8 mouse cellular contexts compared by ENCODE assay signal in the genomic region with DNA sequence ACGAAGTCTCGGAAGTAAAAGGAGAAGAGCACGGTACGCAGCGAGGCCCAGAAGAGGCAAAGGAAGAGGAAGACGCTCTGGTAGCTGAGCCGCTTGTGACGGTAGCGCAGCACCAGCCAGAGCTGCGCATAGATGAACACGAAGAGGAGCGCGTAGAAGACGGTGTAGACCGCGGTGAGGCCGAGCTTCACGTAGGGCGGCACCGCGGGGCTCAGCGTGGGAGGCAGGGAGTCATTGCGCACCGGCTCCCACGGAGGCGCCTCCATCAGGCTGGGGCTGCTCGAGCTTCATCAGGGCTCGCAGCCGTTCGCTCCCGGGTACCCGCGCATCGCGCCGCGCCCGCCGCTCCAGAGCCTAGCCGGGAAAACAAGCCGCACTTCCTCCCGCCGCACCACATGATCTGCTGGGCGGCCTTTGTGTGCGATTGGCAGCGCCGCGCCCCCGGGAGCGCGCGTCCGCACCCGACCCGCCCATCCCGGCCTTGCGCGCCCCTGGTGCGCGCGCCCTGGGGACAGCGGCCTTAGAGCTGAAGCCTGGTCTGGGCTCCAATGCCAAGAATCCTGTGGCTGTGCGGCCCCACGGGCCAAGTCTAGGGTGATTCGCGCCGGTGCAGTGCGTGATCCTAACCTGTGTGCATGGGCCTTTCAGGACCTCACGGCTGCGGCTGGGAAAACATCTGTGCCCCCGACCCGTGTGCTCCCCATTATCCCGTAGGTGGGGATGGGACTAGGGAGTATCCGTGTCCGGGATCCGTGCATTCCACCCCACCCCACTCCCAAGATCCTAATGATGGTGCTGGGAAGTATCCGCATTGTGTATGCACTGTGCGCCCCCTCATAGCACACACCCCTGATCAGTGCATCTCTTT. TPM values are rescaled to one million over a fixed set of nuclear protein-coding genes. Genes with fewer than 3 reads are reported as not detected.
DNase-seq lines count a peak whose midpoint lies in the region; ATAC-seq and TF ChIP-seq lines count a peak whose summit lies in the region.
"Not testable (repeated sequence)": the region's sequence is repeated elsewhere in the genome, so short reads cannot be mapped to it uniquely, and the experiment has no call there.

A gene (minus strand): TSS at position 787 of the 868 bp plus-strand sequence.

- H3K36me3 ChIP-seq in CH12.LX (replicated peaks in 1 of 2; ENCODE audit: control insufficient read depth in 1 of 2, insufficient read depth in 1 of 2, low read length in 1 of 2); forebrain, embryonic 15.5 days; heart, embryonic 16.5 days (ENCODE audit: control insufficient read depth, insufficient read depth); kidney, postnatal 0 days (ENCODE audit: insufficient read depth, low read length); limb, embryonic 14.5 days (ENCODE audit: control insufficient read depth, insufficient read depth, low read length); midbrain, embryonic 12.5 days; small intestine, adult 2 months (ENCODE audit: control insufficient read depth, insufficient read depth, low read length): not testable (repeated sequence)

- dilution Hi-C loops in CH12.LX (cut with MboI; ENCODE audit: extremely low pct_ligation_motif_present, extremely low pct_unique_long_range_greater_than_20kb, low sequenced_read_pairs) = not testable (repeated sequence)

- TF ChIP-seq EP300 in CH12.LX (IDR thresholded peaks at IDR 0.05; ENCODE audit: low read length) = not testable (repeated sequence)

- in situ Hi-C loops in CH12.LX (cut with MboI; ENCODE audit: low pct_ligation_motif_present, low pct_unique_long_range_greater_than_20kb, low sequenced_read_pairs) = not testable (repeated sequence)

- TF ChIP-seq CTCF in CH12.LX (conservative IDR thresholded peaks at IDR 0.05 in 1 of 2, IDR thresholded peaks at IDR 0.05 in 1 of 2; ENCODE audit: low read depth in 2 of 2, low read length in 2 of 2); kidney, postnatal 0 days (IDR thresholded peaks at IDR 0.05; ENCODE audit: low read depth); small intestine, adult 2 months (IDR thresholded peaks at IDR 0.05; ENCODE audit: extremely low read depth, insufficient read length, insufficient replicate concordance, low read depth, low read length): not testable (repeated sequence)

- not testable (repeated sequence) for H3K9ac ChIP-seq in CH12.LX (ENCODE audit: insufficient read depth, low read depth); kidney, postnatal 0 days (ENCODE audit: low read depth, low read length); limb, embryonic 14.5 days (ENCODE audit: low read depth, low read length, severe bottlenecking)
- peak within 1 kb of the TSS; percentile 54 for H3K9ac ChIP-seq in forebrain, embryonic 15.5 days (replicated peaks)
- peak within 1 kb of the TSS; percentile 38; the same call in 1 of the 2 replicates for H3K9ac ChIP-seq in heart, embryonic 16.5 days (ENCODE audit: low read length)
- peak within 1 kb of the TSS; percentile 53; the same call in 1 of the 2 replicates for H3K9ac ChIP-seq in midbrain, embryonic 12.5 days (replicated peaks)

- not testable (repeated sequence) for H3K9me3 ChIP-seq in CH12.LX (replicated peaks; ENCODE audit: low read length); forebrain, embryonic 15.5 days; heart, embryonic 16.5 days (replicated peaks; ENCODE audit: control insufficient read depth, low read length); kidney, postnatal 0 days (replicated peaks; ENCODE audit: low read length); limb, embryonic 14.5 days (ENCODE audit: control insufficient read depth, low read length); midbrain, embryonic 12.5 days

- H3K79me2 ChIP-seq in CH12.LX (replicated peaks; ENCODE audit: control insufficient read depth, extremely low read depth, insufficient read depth, poor library complexity, severe bottlenecking) = not testable (repeated sequence)

- H3K4me3 ChIP-seq in CH12.LX (replicated peaks in 1 of 3; ENCODE audit: low read depth in 2 of 3, low read length in 2 of 3, poor library complexity in 1 of 3) = peak within 1 kb of the TSS; percentile 23 to 82 (median 46)
- H3K4me3 ChIP-seq in forebrain, embryonic 15.5 days = peak within 1 kb of the TSS; percentile 47
- H3K4me3 ChIP-seq in heart, embryonic 16.5 days (ENCODE audit: low read length) = peak within 1 kb of the TSS; percentile 49
- H3K4me3 ChIP-seq in kidney, postnatal 0 days (replicated peaks; ENCODE audit: low read depth, low read length) = peak within 1 kb of the TSS; percentile 30; the same call in 1 of the 2 replicates
- H3K4me3 ChIP-seq in limb, embryonic 14.5 days (replicated peaks; ENCODE audit: low read length) = peak within 1 kb of the TSS; percentile 34
- H3K4me3 ChIP-seq in midbrain, embryonic 12.5 days = peak within 1 kb of the TSS; percentile 46
- H3K4me3 ChIP-seq in small intestine, adult 2 months (ENCODE audit: low read depth, low read length) = peak within 1 kb of the TSS; percentile 64

- not testable (repeated sequence) for TF ChIP-seq RAD21 in CH12.LX (IDR thresholded peaks at IDR 0.05; ENCODE audit: low read depth, low read length)

- under 1% methylated on average over 63 of the region's 78 CpGs for WGBS in forebrain, embryonic 15.5 days
- WGBS in heart, embryonic 16.5 days = 0% methylated on average over 50 of the region's 78 CpGs
- WGBS in kidney, postnatal 0 days = under 1% methylated on average over 44 of the region's 78 CpGs
- 0% methylated on average over 18 of the region's 78 CpGs for WGBS in limb, embryonic 14.5 days
- WGBS in midbrain, embryonic 12.5 days = under 1% methylated on average over 48 of the region's 78 CpGs
- 2% methylated on average over 53 of the region's 78 CpGs for WGBS in small intestine, adult 2 months

- H3K4me2 ChIP-seq in CH12.LX (ENCODE audit: insufficient read depth, low read depth, poor library complexity, severe bottlenecking) = peak within 1 kb of the TSS; percentile 57; the same call in 1 of the 2 replicates
- H3K4me2 ChIP-seq in forebrain, embryonic 15.5 days (replicated peaks) = peak within 1 kb of the TSS; percentile 47
- H3K4me2 ChIP-seq in heart, embryonic 16.5 days (ENCODE audit: low read depth, low read length) = peak within 1 kb of the TSS; percentile 67
- peak within 1 kb of the TSS; percentile 54 for H3K4me2 ChIP-seq in kidney, postnatal 0 days (ENCODE audit: low read length)
- H3K4me2 ChIP-seq in limb, embryonic 14.5 days (replicated peaks; ENCODE audit: low read depth, low read length, severe bottlenecking) = peak within 1 kb of the TSS; percentile 46
- H3K4me2 ChIP-seq in midbrain, embryonic 12.5 days (replicated peaks) = peak within 1 kb of the TSS; percentile 47

- peak; percentile 92 for ATAC-seq in forebrain, embryonic 15.5 days (replicated peaks)
- ATAC-seq in heart, embryonic 16.5 days (replicated peaks; ENCODE audit: extremely low read depth, insufficient read depth, low FRiP score) = peak; percentile 88
- ATAC-seq in kidney, postnatal 0 days (replicated peaks; ENCODE audit: low FRiP score, low read depth) = peak; percentile 85
- ATAC-seq in limb, embryonic 14.5 days (ENCODE audit: low FRiP score, low read depth) = peak; percentile 86
- ATAC-seq in midbrain, embryonic 12.5 days (ENCODE audit: low FRiP score, low read depth) = peak; percentile 90

- TF ChIP-seq POLR2A in CH12.LX (IDR thresholded peaks at IDR 0.05; ENCODE audit: low read depth, low read length); limb, embryonic 14.5 days (IDR thresholded peaks at IDR 0.05; ENCODE audit: borderline replicate concordance, extremely low read depth, insufficient read depth, insufficient read length); small intestine, adult 2 months (IDR thresholded peaks at IDR 0.05; ENCODE audit: low read depth, low read length): not testable (repeated sequence)

- not testable (repeated sequence) for DNase-seq in CH12.LX (ENCODE audit: extremely low read depth)
- peak; percentile 33 for DNase-seq in cerebellum, adult 11 months
- peak; percentile 36 for DNase-seq in kidney, postnatal 0 days (ENCODE audit: low spot score)
- DNase-seq in limb, embryonic 14.5 days (ENCODE audit: low spot score) = peak; percentile 3

- H3K27ac ChIP-seq in CH12.LX (ENCODE audit: insufficient read depth, low read depth); heart, embryonic 16.5 days (ENCODE audit: low read length); kidney, postnatal 0 days; limb, embryonic 14.5 days (replicated peaks; ENCODE audit: low read depth, low read length); small intestine, adult 2 months (ENCODE audit: insufficient read depth, low read depth, low read length): not testable (repeated sequence)
- H3K27ac ChIP-seq in forebrain, embryonic 15.5 days (replicated peaks) = peak within 1 kb of the TSS; percentile 83
- H3K27ac ChIP-seq in midbrain, embryonic 12.5 days (replicated peaks) = peak within 1 kb of the TSS; percentile 67

- not testable (repeated sequence) for H3K27me3 ChIP-seq in CH12.LX (replicated peaks); forebrain, embryonic 15.5 days; heart, embryonic 16.5 days (ENCODE audit: control insufficient read depth, insufficient read depth, low read length); kidney, postnatal 0 days (ENCODE audit: insufficient read depth, low read length); limb, embryonic 14.5 days (ENCODE audit: control insufficient read depth, insufficient read depth, low read length); midbrain, embryonic 12.5 days; small intestine, adult 2 months (ENCODE audit: control insufficient read depth, insufficient read depth, low read length)

- not testable (repeated sequence) for H3K4me1 ChIP-seq in CH12.LX (ENCODE audit: control insufficient read depth in 1 of 2, insufficient read depth in 2 of 2); forebrain, embryonic 15.5 days; heart, embryonic 16.5 days (ENCODE audit: control insufficient read depth, insufficient read depth, low read length); kidney, postnatal 0 days (replicated peaks; ENCODE audit: insufficient read depth, low read length); limb, embryonic 14.5 days (ENCODE audit: control insufficient read depth, insufficient read depth, low read length); midbrain, embryonic 12.5 days; small intestine, adult 2 months (ENCODE audit: control insufficient read depth, insufficient read depth, insufficient read length, low read length)

RNA-seq across cellular contexts. Expression of the gene that starts here (rescaled TPM):
- total RNA-seq in CH12.LX (2012; rRNA removed) (5.8 and 7.7 TPM in 2 replicates), CH12.LX (2014; rRNA removed) (8.0 and 10.0 TPM in 2 replicates)
- polyA plus RNA-seq in CH12.LX (2012; ENCODE audit: insufficient read length, low read depth) = 28.8 and 31.3 TPM in 2 replicates
- polyA plus RNA-seq in forebrain, embryonic 15.5 days (2015; fragmentation: Nextera tagmentation; extraction: Ambion mirVana) = 21.8 and 22.3 TPM in 2 replicates
- 20.4 and 21.4 TPM in 2 replicates for polyA plus RNA-seq in heart, embryonic 16.5 days (2015; fragmentation: Nextera tagmentation; extraction: Ambion mirVana)
- 20.6 and 24.7 TPM in 2 replicates for polyA plus RNA-seq in kidney, postnatal 0 days (2015; fragmentation: Nextera tagmentation; extraction: Ambion mirVana)
- 14.8 and 14.9 TPM in 2 replicates for polyA plus RNA-seq in limb, embryonic 14.5 days (2012; rRNA removed)
- 11.0 and 11.7 TPM in 2 replicates for polyA plus RNA-seq in limb, embryonic 14.5 days (2014; fragmentation: Nextera tagmentation; extraction: Ambion mirVana)
- polyA plus RNA-seq in midbrain, embryonic 12.5 days (2016; fragmentation: Nextera tagmentation; extraction: Ambion mirVana) = 28.7 and 29.4 TPM in 2 replicates
- polyA plus RNA-seq in small intestine, adult 2 months (2012; rRNA removed) = 5.1 and 6.5 TPM in 2 replicates
